Mouse (Mus musculus) heart, adult 2 months (tissue): Measurements from ENCODE around the gene Kcns1.

Experiments
- CTCF ChIP-seq: fragments of 200-600 bp; IDR thresholded peaks from 2 replicates; pipeline ENCODE4 v1.8.1; 2022; ENCODE audit warnings: antibody characterized with exemption, mild to moderate bottlenecking, moderate library complexity
- POLR2A ChIP-seq: fragments of 200-500 bp; IDR thresholded peaks from 2 replicates; pipeline ENCODE4 v1.6.1; 2011; ENCODE audit warnings: mild to moderate bottlenecking, low read depth, low read length, control low read depth; ENCODE audit not compliant: insufficient read depth

DNA sequence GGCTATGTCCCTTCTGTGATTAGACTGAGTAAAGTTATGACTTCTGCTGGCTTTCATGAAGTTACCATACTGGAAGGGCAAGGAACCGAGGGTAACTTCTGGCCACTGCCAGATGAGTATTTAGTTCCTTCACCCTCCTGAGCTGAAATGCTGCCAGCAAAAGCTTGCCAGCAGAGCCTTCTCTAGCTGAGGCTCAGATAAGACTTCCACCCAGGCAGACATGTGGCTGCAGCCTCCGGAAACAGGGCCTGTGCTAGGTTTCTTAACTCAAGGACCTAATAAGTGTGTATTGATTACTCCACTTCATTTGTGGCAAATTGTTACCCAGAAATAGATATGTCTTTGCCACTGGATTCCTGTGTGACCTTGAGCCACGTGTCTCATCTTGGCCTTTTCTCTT is 2.5 kb upstream of the Kcns1 start:
- no peak for TF ChIP-seq CTCF
- no peak for TF ChIP-seq POLR2A
